Mouse (Mus musculus) forebrain, embryonic 11.5 days (tissue): ENCODE data around the gene Etv6. TPM values are rescaled to one million over a fixed set of nuclear protein-coding genes. Genes with fewer than 3 reads are reported as not detected.

ENCODE experiments used
- ATAC-seq: fragments of 200-750 bp; cut with Nextera tagmentation; replicated peaks from 2 replicates; pipeline ENCODE4 v1.8.0; 2017; ENCODE audit warnings: moderate TSS enrichment; ENCODE audit not compliant: low FRiP score
- DNase-seq: peaks from one replicate; pipeline ENCODE4 v3.0.0-alpha.2; 2017; ENCODE audit warnings: low spot score
- H3K27ac ChIP-seq: fragments of 300-500 bp; sonication (generic); 2 replicates; pipeline ENCODE4 v1.5.1; 2014; ENCODE audit warnings: low read depth, low read length
- H3K27me3 ChIP-seq: fragments of 300-500 bp; sonication (generic); 2 replicates; pipeline ENCODE4 v1.6.1; 2014; ENCODE audit warnings: mild to moderate bottlenecking, low read length, mixed read lengths; ENCODE audit not compliant: control insufficient read depth, insufficient read depth
- H3K36me3 ChIP-seq: fragments of 300-500 bp; sonication (generic); 2 replicates; pipeline ENCODE4 v1.6.1; 2014; ENCODE audit warnings: mild to moderate bottlenecking, low read length, moderate library complexity, mixed read lengths; ENCODE audit not compliant: control insufficient read depth, insufficient read depth
- H3K4me1 ChIP-seq: fragments of 300-500 bp; sonication (generic); replicated peaks from 2 replicates; pipeline ENCODE4 v1.6.1; 2014; ENCODE audit warnings: low read length, mixed read lengths; ENCODE audit not compliant: control insufficient read depth, insufficient read depth
- H3K4me2 ChIP-seq: fragments of 300-500 bp; sonication (generic); 2 replicates; pipeline ENCODE4 v1.6.1; 2014; ENCODE audit warnings: low read depth, mild to moderate bottlenecking, low read length, moderate library complexity, mixed read lengths; ENCODE audit not compliant: severe bottlenecking
- H3K4me3 ChIP-seq: fragments of 300-500 bp; sonication (generic); 2 replicates; pipeline ENCODE4 v1.5.1; 2014; ENCODE audit warnings: low read depth, low read length
- H3K9ac ChIP-seq: fragments of 300-500 bp; sonication (generic); 2 replicates; pipeline ENCODE4 v1.6.1; 2014; ENCODE audit warnings: low read length
- H3K9me3 ChIP-seq: fragments of 300-500 bp; sonication (generic); 2 replicates; pipeline ENCODE4 v1.6.1; 2016; ENCODE audit warnings: low read length, mixed read lengths; ENCODE audit not compliant: control insufficient read depth
- WGBS: fragments of 180-500 bp; shearing (Covaris S2); extraction: QIAGEN DNeasy Blood & Tissue Kit; methylation state at CpG from one replicate; pipeline ENCODE4 v1.1.7; 2014; 5-methylcytosine and 5-hydroxymethylcytosine counted together
- polyA plus RNA-seq: library from polyadenylated mRNA; unstranded; fragments of >200 nt; fragmentation: Nextera tagmentation; extraction: Ambion mirVana; gene quantifications from 2 replicates; pipeline ENCODE4 v1.2.1, GENCODE M21; 2014

The Etv6 gene
- polyA plus RNA-seq, 1 experiment from 2014 or later, result 20.9 TPM

DNA sequence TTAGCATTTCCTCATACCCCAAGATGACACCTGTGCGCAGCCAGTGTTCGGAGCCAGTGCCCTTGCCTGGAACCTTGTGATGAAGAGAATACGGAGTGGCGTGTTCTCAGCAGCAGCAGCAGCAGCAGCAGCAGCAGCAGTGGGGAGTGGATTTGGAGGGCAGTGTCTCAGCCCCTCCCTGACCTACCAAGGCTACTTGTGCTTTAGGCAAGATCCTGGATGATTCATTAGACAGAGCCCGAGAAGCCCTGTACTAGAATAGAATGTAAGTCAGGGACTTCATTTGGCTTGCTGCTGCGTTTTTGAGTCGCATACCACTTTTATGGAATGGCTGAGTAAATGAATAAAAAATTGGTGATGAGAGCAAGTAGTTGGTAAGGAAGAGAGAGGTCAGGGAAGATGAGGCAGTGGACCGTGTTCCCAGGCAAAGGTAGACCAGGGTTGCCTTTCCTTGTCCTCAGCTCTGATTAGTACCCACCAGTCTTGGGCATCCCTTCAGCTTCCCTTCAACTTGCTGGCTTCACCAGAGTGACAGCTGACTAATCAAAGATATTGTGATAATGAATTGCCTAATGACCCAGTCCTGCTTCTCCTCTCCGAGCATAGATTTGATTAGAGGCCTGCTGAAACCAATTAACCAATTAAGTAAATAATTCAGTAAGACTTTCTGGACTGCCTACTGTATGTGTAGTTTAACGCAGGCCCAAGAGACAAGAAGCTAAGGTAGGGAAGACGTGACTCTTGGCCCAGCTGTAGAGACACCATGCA lies 64.7 kb downstream of the Etv6 start:
- no peak overlapping the region for H3K27ac ChIP-seq
- 92% methylated on average over 11 of the region's 11 CpGs for WGBS
- ATAC-seq, result no peak
- no peaks in the 10 kb centered on the region for H3K27me3 ChIP-seq
- no peak for DNase-seq
- H3K9me3 ChIP-seq, result no peaks in the 10 kb centered on the region
- no peak overlapping the region for H3K9ac ChIP-seq
- H3K36me3 ChIP-seq, result no peaks in the 10 kb centered on the region
- no peak overlapping the region for H3K4me3 ChIP-seq
- no peaks in the 10 kb centered on the region for H3K4me1 ChIP-seq
- no peak overlapping the region for H3K4me2 ChIP-seq

DNA sequence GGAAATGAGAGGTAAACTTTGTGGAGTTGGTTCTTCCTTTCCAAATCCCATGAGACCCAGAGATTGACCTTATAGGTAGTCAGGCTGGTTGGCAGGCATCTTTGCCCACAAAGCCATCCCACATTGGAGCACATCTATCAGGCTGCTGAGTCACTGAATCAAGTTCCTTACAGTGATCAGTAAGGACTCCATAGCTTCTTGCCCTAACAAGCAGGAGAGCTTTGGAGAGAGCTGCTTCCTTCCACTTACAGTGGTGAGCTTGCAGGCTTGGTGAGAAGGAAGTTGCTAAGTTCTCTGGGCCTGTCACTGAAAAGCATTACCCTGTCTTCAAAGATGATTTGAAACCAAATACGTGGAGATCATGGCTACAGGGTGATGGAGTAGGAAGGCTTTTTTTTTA lies 66.9 kb downstream of the Etv6 start:
- Histone ChIP-seq H3K4me2 (no peak overlapping the region), H3K4me1 (0 out of 2 replicates have a peak, but pooled peaks cover 1% of the 10 kb centered on the region), H3K4me3 (no peak overlapping the region), H3K9ac (no peak overlapping the region), H3K9me3 (no peaks in the 10 kb centered on the region), H3K27ac (no peak overlapping the region), H3K27me3 (no peaks in the 10 kb centered on the region), H3K36me3 (no peaks in the 10 kb centered on the region)
- no peak for DNase-seq
- WGBS, result 97% methylated on average over 1 of the region's 1 CpGs
- ATAC-seq, result no peak

DNA sequence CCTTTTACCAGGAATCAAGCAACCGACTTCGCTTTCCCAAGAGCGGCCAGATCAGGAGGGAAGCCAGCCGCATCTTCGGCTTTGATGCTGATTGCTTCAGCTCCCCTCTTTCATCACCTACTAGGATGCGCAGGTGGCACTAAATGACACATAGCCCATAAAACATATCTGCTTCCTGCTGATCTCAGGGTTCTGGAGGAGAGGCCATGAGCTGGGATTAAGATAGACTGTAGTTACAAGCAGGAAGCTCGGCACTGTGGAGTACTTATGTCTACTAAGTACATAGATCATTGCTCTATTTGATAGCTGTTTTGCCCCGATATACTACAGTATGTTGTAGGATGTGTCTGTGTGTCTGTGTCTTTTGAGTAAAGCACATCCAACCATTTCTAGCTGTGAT lies 68.0 kb downstream of the Etv6 start:
- 97% methylated on average over 8 of the region's 8 CpGs for WGBS
- DNase-seq, result no peak
- Histone ChIP-seq H3K9me3 (no peaks in the 10 kb centered on the region), H3K36me3 (no peaks in the 10 kb centered on the region), H3K4me3 (no peak overlapping the region), H3K27ac (no peak overlapping the region), H3K4me2 (no peak overlapping the region), H3K9ac (no peak overlapping the region), H3K4me1 (0 out of 2 replicates have a peak, but pooled peaks cover 1% of the 10 kb centered on the region), H3K27me3 (no peaks in the 10 kb centered on the region)
- ATAC-seq, result no peak

GRCm38 (mm10) chr6:134105514-134106201 lies 70.2 kb downstream of the Etv6 start:
- Histone ChIP-seq H3K9ac (no peak overlapping the region), H3K4me2 (no peak overlapping the region), H3K27me3 (no peaks in the 10 kb centered on the region), H3K36me3 (no peaks in the 10 kb centered on the region), H3K4me3 (no peak overlapping the region), H3K9me3 (no peaks in the 10 kb centered on the region), H3K27ac (no peak overlapping the region), H3K4me1 (0 out of 2 replicates have a peak, but pooled peaks cover 1% of the 10 kb centered on the region)
- DNase-seq (no peak), ATAC-seq (no peak)
- 88% methylated on average over 15 of the region's 15 CpGs for WGBS

- no peaks in the 10 kb centered on the region for H3K36me3 ChIP-seq
- H3K27ac ChIP-seq, result no peak overlapping the region
- H3K4me3 ChIP-seq, result no peak overlapping the region
- no peak for DNase-seq
- ATAC-seq, result no peak
- no peaks in the 10 kb centered on the region for H3K9me3 ChIP-seq
- no peaks in the 10 kb centered on the region for H3K27me3 ChIP-seq
- H3K4me2 ChIP-seq, result no peak overlapping the region
- WGBS, result 96% methylated on average over 7 of the region's 7 CpGs
- H3K9ac ChIP-seq, result no peak overlapping the region
- H3K4me1 ChIP-seq, result 0 out of 2 replicates have a peak, but pooled peaks cover 1% of the 10 kb centered on the region
Observed at GRCm38 (mm10) chr6:134107696-134108095, 72.2 kb downstream of the Etv6 start.

- Histone ChIP-seq H3K4me3 (no peak overlapping the region), H3K36me3 (no peaks in the 10 kb centered on the region), H3K27me3 (no peaks in the 10 kb centered on the region), H3K9me3 (no peaks in the 10 kb centered on the region), H3K4me1 (0 out of 2 replicates have a peak, but pooled peaks cover 1% of the 10 kb centered on the region), H3K9ac (no peak overlapping the region), H3K4me2 (no peak overlapping the region), H3K27ac (no peak overlapping the region)
- ATAC-seq, result no peak
- DNase-seq, result no peak
- 97% methylated on average over 1 of the region's 1 CpGs for WGBS
Observed at GRCm38 (mm10) chr6:134109675-134110074, 74.2 kb downstream of the Etv6 start.

- Histone ChIP-seq H3K9me3 (no peaks in the 10 kb centered on the region), H3K9ac (no peak overlapping the region), H3K27me3 (no peaks in the 10 kb centered on the region), H3K27ac (no peak overlapping the region), H3K4me3 (no peak overlapping the region), H3K36me3 (no peaks in the 10 kb centered on the region), H3K4me1 (0 out of 2 replicates have a peak, but pooled peaks cover 1% of the 10 kb centered on the region), H3K4me2 (no peak overlapping the region)
- no peak for ATAC-seq
- WGBS, result 93% methylated on average over 5 of the region's 5 CpGs
- DNase-seq, result no peak
Observed at GRCm38 (mm10) chr6:134110206-134110605, 74.7 kb downstream of the Etv6 start.

- WGBS, result 90% methylated on average over 8 of the region's 8 CpGs
- no peaks in the 10 kb centered on the region for H3K4me1 ChIP-seq
Observed at GRCm38 (mm10) chr6:134111599-134111998, 76.1 kb downstream of the Etv6 start.

More at GRCm38 (mm10) chr6:134111599-134111998, 76.1 kb downstream of the Etv6 start:
- Histone ChIP-seq H3K4me3 (no peak overlapping the region), H3K9me3 (no peaks in the 10 kb centered on the region), H3K27me3 (no peaks in the 10 kb centered on the region), H3K36me3 (no peaks in the 10 kb centered on the region), H3K27ac (no peak overlapping the region), H3K9ac (no peak overlapping the region), H3K4me2 (no peak overlapping the region)
- no peak for DNase-seq
- no peak for ATAC-seq
